Mouse (Mus musculus) adipocyte (in vitro differentiated cells): Measurements from ENCODE around the gene Ptprt.
A peak's percentile ranks its signal among the peaks of the same experiment; 100 is the strongest.

Experiments
- DNase-seq: peaks from one replicate; pipeline ENCODE4 v3.0.0-alpha.2; 2016; ENCODE audit warnings: low spot score

The Ptprt gene

GRCm38 (mm10) chr2:162660941-162661386 lies at the start of gene Ptprt:
Gene Ptprt (minus strand): TSS chr2:162661147.
- DNase-seq, result no peak

GRCm38 (mm10) chr2:162710443-162710842 lies 49.5 kb upstream of the Ptprt start:
- DNase-seq, result no peak

GRCm38 (mm10) chr2:162699691-162700090 lies 38.7 kb upstream of the Ptprt start:
- no peak for DNase-seq

- no peak for DNase-seq
Observed at GRCm38 (mm10) chr2:162699036-162699435, 38.1 kb upstream of the Ptprt start.

- no peak for DNase-seq
Observed at GRCm38 (mm10) chr2:162698068-162698467, 37.1 kb upstream of the Ptprt start.

- no peak for DNase-seq
Observed at GRCm38 (mm10) chr2:162697151-162697550, 36.2 kb upstream of the Ptprt start.

GRCm38 (mm10) chr2:162692143-162692542 lies 31.2 kb upstream of the Ptprt start:
- no peak for DNase-seq

- DNase-seq, result peak; percentile 15
Observed at GRCm38 (mm10) chr2:162682674-162683073, 21.7 kb upstream of the Ptprt start.

- no peak for DNase-seq
Observed at GRCm38 (mm10) chr2:162662431-162662970, 1.6 kb upstream of the Ptprt start.

GRCm38 (mm10) chr2:162661733-162662132 lies 786 bp upstream of the Ptprt start:
- DNase-seq, result no peak

- DNase-seq, result no peak
Observed at GRCm38 (mm10) chr2:162660231-162660940, 561 bp downstream of the Ptprt start.

GRCm38 (mm10) chr2:162658997-162659396 lies 1.9 kb downstream of the Ptprt start:
- DNase-seq, result peak; percentile 28

GRCm38 (mm10) chr2:162657541-162657940 lies 3.4 kb downstream of the Ptprt start:
- no peak for DNase-seq

GRCm38 (mm10) chr2:162654416-162654815 lies 6.5 kb downstream of the Ptprt start:
- DNase-seq, result no peak

- DNase-seq, result no peak
Observed at GRCm38 (mm10) chr2:162638676-162639075, 22.3 kb downstream of the Ptprt start.

GRCm38 (mm10) chr2:162637537-162637936 lies 23.4 kb downstream of the Ptprt start:
- DNase-seq, result no peak

GRCm38 (mm10) chr2:162636387-162637009 lies 24.4 kb downstream of the Ptprt start:
- no peak for DNase-seq

- no peak for DNase-seq
Observed at GRCm38 (mm10) chr2:162634901-162635300, 26.0 kb downstream of the Ptprt start.

GRCm38 (mm10) chr2:162626076-162626475 lies 34.9 kb downstream of the Ptprt start:
- no peak for DNase-seq

- DNase-seq, result no peak
Observed at GRCm38 (mm10) chr2:162624707-162625106, 36.2 kb downstream of the Ptprt start.

- no peak for DNase-seq
Observed at GRCm38 (mm10) chr2:162614256-162614655, 46.7 kb downstream of the Ptprt start.

- DNase-seq, result no peak
Observed at GRCm38 (mm10) chr2:162613480-162613879, 47.5 kb downstream of the Ptprt start.

GRCm38 (mm10) chr2:162602721-162603120 lies 58.2 kb downstream of the Ptprt start:
- no peak for DNase-seq
